Mouse (Mus musculus) right cerebral cortex, adult 18-20 months (tissue): ENCODE results near the gene Tnfaip2.

Source experiments
- DNase-seq: peaks from one replicate; pipeline ENCODE4 v3.0.0; 2022; ENCODE audit warnings: mixed read lengths

The Tnfaip2 gene

DNA sequence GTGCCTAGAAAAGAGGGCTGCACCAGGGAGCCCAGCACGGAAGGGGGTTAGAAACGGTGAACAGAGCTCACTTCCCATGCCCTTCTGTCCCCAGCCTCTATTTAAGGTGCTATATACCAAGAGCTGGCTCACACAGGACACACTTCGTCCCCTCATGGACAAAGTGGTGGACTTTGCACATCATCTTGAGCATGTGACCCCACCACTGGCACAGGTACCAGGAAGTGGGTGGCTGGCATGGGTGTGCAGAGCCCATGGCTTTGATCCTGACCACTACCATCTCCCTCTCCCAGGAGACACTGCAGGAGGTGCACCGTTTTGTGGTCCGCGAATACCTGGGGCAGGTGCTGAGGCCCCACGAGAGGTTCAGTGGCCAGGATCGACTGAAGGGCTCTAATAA, 13.9 kb upstream of the Tnfaip2 start:
- no peak for DNase-seq

DNA sequence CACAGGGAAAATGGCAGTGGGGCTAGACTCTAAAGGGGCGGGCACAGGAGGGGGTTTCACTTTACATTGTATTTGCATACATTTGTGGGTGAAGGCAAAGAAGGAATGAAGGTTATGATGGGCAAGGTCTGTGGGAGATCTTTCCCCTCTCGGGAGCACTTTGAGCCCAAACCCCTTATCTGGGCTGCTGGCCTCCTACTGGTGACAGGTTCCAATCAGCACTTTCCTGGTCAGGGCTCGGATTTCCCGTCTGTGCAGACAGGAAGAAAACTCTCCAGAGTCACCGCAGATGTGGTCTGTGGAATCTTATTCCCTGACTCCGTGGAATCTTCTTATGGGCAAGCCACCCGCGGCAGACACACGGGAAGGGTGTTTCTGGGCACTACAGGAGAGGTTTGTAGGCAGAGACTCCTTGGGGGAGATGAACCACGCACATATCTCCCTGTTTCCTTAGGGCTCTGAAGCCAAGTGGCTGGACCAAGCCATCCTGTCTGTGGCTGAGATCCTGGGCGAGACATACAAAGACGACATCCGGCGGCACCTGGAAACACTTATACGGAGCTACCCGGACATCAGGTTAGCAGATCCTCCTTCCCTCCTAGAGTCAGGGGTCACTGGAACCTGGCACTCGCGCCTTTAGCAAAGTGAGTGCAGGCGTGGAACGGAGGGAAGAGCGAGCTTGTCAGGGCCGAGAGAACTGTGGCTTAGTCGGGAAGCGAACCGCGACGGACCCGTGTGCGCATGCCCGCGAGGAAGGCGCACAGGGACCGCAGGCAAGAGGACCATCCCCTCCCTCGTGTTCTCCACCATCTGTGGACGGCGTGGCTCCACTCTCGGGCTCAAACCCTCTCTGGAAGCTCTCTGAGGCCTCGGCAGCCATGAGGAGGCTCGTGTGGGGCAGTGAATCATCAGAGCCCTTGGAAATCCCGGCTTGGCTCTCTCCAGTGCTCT, 13.0 kb upstream of the Tnfaip2 start:
- DNase-seq, result peak; percentile 39

DNA sequence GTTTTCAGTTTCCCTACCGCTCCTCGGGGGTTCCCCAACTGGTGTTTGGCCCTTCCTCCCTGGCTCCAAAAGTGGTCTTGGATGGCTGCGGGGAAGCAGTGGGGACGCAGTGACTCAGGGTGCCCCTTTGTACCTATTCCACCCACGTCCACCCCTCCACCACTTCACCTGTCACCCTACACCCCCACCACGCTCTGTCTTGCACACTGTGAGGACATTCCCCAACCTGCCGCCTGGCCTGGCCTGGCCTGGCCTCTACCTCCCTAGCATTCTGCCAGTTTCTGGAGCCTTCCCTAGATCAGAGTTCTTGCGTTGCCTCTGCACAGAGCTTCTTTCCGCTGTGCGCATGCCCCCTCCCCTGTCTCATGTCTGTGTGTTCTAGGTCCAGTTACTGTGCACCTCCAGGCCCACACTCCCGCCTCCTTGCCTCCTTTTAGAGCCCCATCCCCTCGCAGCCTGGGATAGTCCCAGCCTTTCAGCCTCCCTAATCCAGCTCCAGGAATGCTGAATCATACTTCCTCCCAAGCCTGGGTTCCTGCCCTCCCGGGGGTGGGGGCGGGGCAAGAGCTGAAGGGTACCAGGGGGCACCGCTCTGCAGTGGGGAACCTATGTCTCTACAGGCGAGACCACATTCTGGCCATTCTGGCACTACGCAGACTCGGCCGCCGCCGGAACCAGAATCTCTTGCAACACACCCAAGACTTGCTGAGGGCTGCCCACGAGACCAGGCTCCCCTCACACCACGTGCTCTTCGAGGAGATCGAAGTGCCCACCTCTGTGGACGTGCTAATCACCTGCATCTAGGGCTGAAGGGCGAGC, 12.0 kb upstream of the Tnfaip2 start:
- no peak for DNase-seq

GRCm38 (mm10) chr12:111430868-111431817, 11.1 kb upstream of the Tnfaip2 start:
- no peak for DNase-seq

DNA sequence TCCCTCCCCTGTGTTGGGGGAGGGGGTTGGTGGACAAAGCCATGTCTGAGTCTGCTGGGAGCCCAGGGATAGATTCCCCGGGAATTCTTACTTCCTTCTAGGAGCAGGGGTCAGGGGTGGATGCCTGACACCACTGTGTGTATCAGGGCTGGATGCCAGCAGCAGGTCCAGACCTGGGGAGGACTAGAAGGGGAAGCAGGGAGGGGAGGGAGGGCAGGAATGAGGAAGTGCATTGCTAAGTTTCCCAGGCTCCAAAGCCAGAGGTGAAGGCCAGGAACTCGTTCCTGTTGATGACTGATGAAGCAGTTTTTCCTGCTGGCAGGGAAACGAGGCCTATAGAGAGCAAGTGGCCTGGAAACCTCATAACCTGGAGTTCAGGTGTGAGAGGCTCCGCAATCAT, 10.2 kb upstream of the Tnfaip2 start:
- no peak for DNase-seq

DNA sequence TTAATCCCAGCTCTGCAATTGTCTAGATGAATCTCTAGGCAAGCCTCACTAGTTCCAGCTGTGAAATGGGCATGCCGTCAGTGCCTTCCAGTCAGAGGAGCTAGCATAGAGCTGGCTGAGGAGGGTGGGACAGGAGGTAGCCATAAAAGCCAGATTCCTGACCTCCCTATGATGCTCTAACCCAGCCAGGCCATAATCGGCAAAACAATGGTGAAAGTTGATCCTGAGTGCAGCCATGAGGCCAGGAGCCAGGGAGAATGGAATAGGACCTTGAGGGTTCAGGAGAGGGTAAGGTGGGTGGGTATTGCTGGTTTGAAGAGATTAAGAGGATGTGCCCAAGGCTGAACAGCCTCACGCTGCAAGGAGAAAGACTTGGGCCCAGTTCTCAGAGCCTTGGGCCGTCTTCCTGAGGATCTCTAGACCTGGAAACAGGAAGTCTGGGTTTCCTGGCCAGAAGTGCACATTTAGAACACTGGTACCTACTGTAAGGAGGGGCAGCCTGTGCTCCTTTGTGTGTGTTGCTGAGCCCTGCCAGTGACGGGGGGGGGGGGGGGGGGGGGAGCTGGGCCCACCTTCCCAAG, 9.4 kb upstream of the Tnfaip2 start:
- no peak for DNase-seq

DNA sequence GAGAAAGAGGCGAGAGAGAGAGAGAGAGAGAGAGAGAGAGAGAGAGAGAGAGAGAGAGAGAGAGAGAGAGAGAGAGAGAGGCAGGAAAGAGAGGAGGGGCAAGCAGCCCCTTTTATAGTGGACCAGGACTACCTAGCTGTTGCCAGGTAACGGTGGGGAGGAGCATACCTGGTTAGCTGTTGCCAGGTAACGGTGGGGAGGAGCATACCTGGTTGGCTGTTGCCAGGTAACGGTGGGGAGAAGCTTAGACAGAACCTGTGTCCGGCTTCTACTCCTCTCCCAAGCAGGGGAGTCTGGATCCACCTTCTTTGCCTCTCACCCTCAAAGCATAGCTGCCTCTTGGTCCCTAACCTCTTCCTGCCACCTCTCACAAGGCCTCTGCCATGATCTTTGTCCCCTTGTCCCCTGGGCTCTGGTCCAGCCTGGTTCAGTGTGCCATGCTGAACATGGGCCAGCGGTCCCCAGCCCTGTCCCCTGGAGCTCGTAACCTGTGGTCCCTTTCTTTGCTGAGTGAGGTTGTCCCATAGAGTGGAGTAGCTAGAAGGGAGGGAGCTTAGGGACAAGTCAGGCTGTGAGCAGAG, 8.0 kb upstream of the Tnfaip2 start:
- DNase-seq, result no peak

DNA sequence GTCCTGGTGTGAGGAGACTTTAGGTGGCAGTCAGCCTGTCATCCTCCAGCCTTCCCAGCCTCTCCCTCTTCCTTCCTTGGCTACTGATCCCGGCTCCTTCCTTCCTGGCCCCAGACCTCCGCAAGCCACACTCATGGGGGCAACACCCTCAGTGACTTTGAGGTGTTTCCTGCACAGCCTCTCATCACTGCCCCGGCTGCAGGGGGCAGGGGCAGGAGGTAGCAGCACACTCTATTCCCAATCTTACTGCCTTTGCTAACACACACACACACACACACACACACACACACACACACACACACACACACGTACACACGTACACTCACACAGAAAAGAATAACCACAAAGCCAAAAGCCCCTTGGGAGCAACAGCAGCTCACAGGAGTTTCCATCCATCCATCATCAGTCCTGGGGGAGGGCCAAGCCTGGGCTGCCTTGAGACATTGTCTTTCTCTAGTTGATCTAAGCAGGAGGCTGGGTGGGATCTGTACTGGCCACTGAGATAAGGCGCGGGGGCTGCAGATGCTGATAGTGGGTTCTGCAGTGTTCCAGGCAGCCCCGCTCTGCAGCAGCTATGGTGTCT, 7.4 kb upstream of the Tnfaip2 start:
- no peak for DNase-seq

DNA sequence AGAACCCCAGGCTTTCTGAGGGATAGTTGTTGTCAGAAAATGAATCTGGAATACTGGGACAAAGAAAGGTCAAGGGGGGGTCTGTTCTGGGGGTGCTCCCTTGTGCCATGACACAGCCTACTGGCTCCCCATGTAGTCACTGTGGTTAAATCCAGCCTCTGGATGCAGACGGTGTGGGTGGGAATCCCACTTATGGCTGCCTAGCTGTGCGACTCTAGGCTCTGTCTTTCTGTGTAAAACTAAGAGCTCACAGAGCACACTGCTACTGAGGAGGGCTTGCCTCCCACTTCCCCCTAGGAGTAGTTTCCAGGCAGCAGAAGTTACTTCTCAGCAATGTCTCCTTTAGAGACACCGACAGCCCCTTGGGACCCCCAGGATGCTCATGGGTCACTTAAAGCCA, 6.1 kb upstream of the Tnfaip2 start:
- no peak for DNase-seq

- DNase-seq, result peak; percentile 34
Observed at GRCm38 (mm10) chr12:111436640-111437039, 5.6 kb upstream of the Tnfaip2 start.

GRCm38 (mm10) chr12:111437222-111437900, 4.9 kb upstream of the Tnfaip2 start:
- DNase-seq, result no peak

GRCm38 (mm10) chr12:111438850-111439249, 3.4 kb upstream of the Tnfaip2 start:
- DNase-seq, result no peak

DNA sequence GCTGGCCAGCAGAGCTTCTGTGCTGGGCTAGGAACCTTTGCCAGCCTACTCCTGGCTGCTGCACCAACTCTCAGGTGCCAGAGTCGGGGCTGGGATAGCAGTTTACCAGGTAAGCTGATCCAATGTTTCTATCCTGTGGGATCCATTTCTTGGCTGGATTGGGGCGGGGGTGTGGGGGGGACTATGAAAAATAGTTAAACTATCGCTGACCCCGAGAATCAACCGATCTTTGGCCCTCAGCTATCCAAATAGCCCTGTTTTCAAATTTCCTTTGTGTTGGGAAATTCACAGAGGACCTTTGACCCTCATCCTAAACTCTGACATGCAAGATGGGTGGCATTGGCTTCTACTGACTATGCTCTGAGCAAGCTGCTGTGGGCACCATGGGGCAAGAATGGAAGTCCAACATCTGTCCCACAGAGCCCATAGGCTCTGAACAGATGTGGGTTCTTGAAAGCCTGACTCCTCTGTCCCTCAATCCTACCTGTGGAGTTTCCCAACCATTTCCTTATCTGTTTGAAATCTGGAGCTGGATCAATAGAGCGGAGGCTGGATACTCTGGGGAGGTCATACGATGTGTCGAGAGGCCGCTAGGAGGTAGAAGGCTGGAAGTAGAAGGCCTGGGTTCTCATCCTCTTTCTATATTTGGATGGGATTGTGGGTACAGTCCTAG, 1.4 kb upstream of the Tnfaip2 start:
- DNase-seq, result no peak

DNA sequence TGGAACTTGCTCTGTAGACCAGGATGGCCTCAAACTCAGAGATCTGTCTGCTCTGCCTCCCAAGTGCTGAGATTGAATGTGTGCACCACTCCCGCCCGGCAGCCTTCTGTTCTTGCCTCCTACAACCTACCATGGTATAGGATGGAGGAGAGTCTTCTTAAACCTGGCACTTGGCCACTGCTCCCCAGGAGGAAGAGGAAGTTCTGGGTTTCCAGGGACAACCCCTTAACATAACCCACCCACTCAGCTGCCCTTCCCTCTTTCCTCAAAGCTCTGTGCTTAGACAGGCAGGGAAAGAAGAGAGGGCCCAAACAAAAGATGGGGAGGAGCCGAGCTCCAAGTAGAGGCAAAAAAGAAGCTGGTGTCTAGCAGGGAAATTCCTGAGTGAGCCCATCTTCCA, 746 bp upstream of the Tnfaip2 start:
- DNase-seq, result peak; percentile 58

DNA sequence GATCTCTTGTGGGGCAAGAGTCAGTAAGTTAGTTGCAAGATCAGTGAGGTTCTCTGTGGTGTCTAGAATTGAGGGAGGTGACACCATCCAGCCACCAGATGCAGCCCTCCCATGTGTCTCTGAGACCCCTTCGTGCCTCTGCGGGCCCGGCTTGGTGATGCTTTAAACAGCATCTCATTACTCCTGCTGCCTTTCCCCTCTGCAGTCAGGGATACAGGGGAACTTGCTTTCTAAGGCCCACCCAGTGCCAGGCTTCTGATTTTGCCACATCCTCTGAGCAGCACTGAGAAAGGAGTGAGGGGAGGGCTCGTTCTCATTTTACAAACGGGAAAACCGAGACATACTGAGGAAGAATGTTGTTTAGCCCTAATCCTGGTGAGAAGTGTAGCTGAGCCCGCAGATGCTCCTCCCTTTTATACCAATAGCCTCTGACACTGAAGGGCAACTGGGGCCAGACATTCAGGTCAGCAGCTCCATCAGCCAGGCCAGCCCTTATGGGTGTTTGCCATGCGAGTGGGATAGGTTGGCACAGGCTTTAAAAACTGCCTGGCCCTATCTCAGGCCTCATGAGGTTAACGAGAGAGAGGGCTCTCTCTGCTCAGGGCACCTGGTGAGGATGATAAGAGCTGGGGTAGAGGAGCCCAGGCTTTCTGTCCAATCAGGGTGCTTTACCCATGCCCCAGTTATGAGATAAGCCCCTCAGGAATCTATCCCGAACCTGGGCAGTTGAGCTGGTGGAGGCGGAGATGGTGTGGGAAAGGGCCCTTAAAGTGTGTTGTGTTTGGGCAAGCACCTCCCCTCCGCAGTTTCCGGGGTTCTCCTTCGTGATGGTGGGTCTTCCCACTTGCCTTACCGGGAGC, 972 bp downstream of the Tnfaip2 start:
- DNase-seq, result no peak

DNA sequence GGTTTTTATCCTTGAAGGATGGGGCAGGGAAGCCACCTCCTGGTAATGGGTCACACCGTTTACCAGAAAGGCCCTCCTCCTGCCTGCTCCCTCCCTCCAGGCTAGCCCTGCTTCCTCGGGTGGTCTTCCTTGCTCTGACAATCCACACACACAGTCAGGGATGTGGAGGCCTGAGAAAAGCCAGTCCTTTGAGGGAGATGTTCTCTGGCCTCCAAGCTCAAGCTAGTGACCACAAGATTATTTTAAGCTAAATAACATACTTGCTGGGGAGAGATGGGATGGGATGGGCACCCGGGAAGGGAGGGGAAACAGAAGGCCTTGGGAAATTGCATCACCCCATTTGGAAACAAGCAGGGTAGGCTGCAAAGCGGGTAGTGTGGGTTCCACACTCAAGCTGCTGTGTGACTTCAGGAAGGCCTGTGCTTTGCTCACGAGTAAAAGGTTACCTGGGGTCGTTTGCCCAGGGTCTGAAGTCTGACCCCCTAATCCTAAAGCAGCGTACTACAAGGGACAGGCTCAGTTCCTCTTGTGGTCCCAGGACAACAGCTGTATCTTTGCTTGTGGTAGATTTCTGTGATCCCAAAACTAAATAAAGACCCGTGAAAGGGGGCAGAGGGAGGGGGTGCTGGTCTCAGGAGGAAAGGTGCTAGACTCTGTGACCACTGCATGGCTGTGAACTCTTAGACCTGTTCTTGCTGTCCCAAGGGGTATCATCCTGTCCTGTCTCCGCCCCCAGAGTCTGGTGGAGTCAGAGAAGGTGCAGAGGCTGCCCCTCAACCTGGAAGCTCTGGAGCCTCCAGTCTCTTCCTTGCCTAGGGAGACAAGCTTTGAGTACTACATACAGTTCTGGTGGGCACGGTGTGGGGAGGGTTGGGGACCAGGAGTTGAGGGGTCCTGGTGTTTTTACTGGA, 1.9 kb downstream of the Tnfaip2 start:
- DNase-seq, result no peak

- DNase-seq, result no peak
Observed at GRCm38 (mm10) chr12:111445161-111445889, 3.1 kb downstream of the Tnfaip2 start.
